Mouse (Mus musculus) thymus, postnatal 36 days (tissue): ENCODE measurements around the gene Gm10100.
"Not testable (repeated sequence)": the region's sequence is repeated elsewhere in the genome, so short reads cannot be mapped to it uniquely, and the experiment has no call there.

Experiments
- DNase-seq, 2 experiments: peaks; one replicate each; pipeline ENCODE4 v3.0.0; 2022; ENCODE audit warnings: mixed read lengths in 2 of 2

Gene Gm10100

DNA sequence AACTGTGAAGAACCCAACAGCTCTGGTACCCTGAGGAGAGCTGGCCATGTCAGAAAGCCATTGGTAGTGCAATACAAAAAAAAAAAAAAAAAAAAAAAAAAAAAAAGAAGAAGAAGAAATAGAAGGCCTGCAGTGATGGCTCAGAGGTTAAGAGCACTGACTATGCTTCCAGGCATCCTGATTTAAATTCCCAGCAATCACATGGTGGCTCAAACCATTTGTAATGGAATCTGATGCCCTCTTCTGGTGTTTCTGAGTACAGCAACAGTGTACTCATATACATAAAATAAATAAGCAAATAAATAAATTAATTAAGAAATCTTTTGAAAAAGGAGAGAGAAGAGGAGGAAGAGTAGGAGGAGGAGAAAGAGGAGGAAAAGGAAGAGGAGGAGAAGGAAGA lies 27.2 kb downstream of the Gm10100 start:
- DNase-seq = no peak

DNA sequence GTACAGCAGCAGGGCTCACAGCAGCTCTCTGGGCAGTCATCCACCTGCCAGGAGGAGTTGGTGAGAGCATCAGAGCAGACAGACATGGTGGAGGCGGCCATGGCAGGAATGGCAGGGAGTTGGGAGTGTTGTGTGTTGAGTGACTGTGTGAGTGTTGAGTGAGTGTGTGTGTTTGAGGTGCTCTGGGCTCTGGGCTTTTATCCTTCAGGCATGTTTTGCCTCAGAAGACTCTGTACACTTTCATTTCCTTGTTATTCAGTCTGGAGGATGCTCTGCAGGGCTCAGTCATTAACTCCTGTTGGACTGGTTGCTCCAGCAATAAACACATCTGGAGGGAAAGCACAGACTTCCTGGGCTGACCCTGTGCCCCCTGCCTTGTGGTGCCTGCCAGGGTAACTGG lies 33.3 kb downstream of the Gm10100 start, which contains the start of gene Gm3233:
Gene Gm3233, minus strand, starts transcription at position 101 of the 400 bp plus-strand sequence.
- DNase-seq = not testable (repeated sequence)

DNA sequence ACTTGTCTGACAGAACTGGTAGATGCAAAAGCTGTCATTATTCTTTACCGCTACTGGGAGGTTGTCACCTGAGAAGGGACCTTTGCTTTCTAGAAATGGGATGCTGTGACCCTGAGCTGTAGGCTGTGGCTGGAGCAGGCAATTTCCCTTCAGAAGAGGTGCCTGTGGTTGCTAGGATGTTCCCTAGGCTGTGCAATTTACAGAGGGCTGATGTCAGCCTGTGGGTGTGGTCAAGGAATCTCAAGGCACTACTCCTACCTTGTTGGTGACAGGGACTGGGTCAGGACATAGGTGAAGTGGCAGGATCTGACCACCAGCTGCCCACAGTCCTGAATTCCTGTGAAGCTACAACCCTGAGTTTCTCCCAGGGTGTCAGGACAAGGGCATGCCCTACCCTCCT lies 43.4 kb downstream of the Gm10100 start:
- no peak for DNase-seq

DNA sequence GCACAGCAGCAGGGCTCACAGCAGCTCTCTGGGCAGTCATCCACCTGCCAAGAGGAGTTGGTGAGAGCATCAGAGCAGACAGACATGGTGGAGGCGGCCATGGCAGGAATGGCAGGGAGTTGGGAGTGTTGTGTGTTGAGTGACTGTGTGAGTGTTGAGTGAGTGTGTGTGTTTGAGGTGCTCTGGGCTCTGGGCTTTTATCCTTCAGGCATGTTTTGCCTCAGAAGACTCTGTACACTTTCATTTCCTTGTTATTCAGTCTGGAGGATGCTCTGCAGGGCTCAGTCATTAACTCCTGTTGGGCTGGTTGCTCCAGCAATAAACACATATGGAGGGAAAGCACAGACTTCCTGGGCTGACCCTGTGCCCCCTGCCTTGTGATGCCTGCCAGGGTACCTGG lies 44.9 kb downstream of the Gm10100 start, which contains the start of gene Gm3238:
Gene Gm3238, minus strand, starts transcription at position 101 of the 400 bp plus-strand sequence.
- DNase-seq = not testable (repeated sequence)

DNA sequence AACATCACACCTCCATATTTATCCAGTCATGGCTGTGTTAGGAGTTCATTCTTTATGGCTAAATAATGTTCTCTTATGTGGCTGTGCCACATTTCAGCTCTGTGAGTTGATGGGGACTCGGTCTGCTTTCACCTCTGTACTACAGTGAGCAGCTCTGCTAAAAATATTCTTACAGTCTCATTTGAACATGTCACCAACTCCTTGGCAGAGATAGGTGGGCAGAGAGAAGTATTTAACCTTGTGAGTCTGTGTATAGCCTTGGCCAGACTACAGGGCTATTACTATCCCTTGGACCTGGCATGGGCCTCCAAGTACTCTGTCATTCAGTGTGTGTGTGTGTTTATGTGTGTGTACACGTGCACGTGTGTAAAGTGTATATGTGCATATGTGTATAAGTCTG lies 45.9 kb downstream of the Gm10100 start:
- not testable (repeated sequence) for DNase-seq
